Mouse (Mus musculus) embryonic facial prominence, embryonic 13.5 days (tissue): ENCODE measurements around the gene Hs3st2. TPM values are rescaled to one million over a fixed set of nuclear protein-coding genes. Genes with fewer than 3 reads are reported as not detected.

Source experiments
- ATAC-seq: fragments of 200-750 bp; cut with Nextera tagmentation; 2 replicates; pipeline ENCODE4 v1.8.0; 2017; ENCODE audit warnings: low read depth; ENCODE audit not compliant: insufficient number of reproducible peaks, insufficient read depth, low FRiP score, low TSS enrichment
- H3K27ac ChIP-seq: fragments of 300-500 bp; sonication (generic); 2 replicates; pipeline ENCODE4 v1.5.1; 2015; ENCODE audit warnings: moderate library complexity, mild to moderate bottlenecking, inconsistent platforms
- H3K27me3 ChIP-seq: fragments of 300-500 bp; sonication (generic); 2 replicates; pipeline ENCODE4 v1.6.1; 2015; ENCODE audit warnings: mild to moderate bottlenecking, inconsistent platforms
- H3K36me3 ChIP-seq: fragments of 300-500 bp; sonication (generic); 2 replicates; pipeline ENCODE4 v1.6.1; 2015; ENCODE audit warnings: mild to moderate bottlenecking, inconsistent platforms
- H3K4me1 ChIP-seq: fragments of 300-500 bp; sonication (generic); 2 replicates; pipeline ENCODE4 v1.6.1; 2015; ENCODE audit warnings: inconsistent platforms
- H3K4me2 ChIP-seq: fragments of 300-500 bp; sonication (generic); 2 replicates; pipeline ENCODE4 v1.6.1; 2015; ENCODE audit warnings: moderate library complexity, mild to moderate bottlenecking, inconsistent platforms
- H3K4me3 ChIP-seq: fragments of 300-500 bp; sonication (generic); 2 replicates; pipeline ENCODE4 v1.5.1; 2015; ENCODE audit warnings: mild to moderate bottlenecking, inconsistent platforms
- H3K9ac ChIP-seq: fragments of 300-500 bp; sonication (generic); 2 replicates; pipeline ENCODE4 v1.6.1; 2015; ENCODE audit warnings: mild to moderate bottlenecking, inconsistent platforms
- H3K9me3 ChIP-seq: fragments of 300-500 bp; sonication (generic); 2 replicates; pipeline ENCODE4 v1.6.1; 2016; ENCODE audit warnings: inconsistent platforms
- WGBS: fragments of 180-500 bp; shearing (Covaris S2); methylation state at CpG from one replicate; pipeline ENCODE4 v1.1.7; 2015; ENCODE audit warnings: mixed read lengths; 5-methylcytosine and 5-hydroxymethylcytosine counted together
- polyA plus RNA-seq: library from polyadenylated mRNA; unstranded; fragments of >200 nt; fragmentation: Nextera tagmentation; extraction: Ambion mirVana; gene quantifications from 2 replicates; pipeline ENCODE4 v1.2.1, GENCODE M21; 2015

Hs3st2 gene
- polyA plus RNA-seq, 1 experiment from 2014 or later: 0.44 TPM

DNA sequence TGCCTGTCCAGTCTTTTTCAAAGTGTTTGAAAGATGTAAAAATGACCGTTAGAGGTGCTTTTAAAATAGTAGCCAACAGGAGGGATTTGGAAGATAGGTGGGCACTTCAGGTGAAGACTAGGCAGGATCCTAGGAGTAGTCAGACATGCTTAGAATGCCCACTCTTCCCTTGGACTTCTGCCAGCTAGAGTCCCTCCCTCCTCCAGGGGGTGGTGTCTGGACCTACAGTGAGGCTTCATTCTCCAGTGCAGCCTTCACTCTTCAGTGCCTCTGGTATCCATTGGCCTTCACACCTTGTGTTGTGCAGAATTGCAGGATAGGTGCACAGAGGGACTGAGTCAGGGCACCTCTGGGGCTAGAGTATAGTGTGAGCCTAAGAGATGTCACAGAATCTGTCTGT, 2.2 kb downstream of the Hs3st2 start:
- ATAC-seq: no peak
- Histone ChIP-seq H3K27ac (no peak overlapping the region), H3K4me2 (no peak overlapping the region), H3K36me3 (no peaks in the 10 kb centered on the region), H3K9me3 (no peaks in the 10 kb centered on the region), H3K27me3 (peaks cover 66% of the 10 kb centered on the region), H3K4me1 (peaks cover 13% of the 10 kb centered on the region; the same call in 1 of the 2 replicates), H3K9ac (no peak overlapping the region), H3K4me3 (no peak overlapping the region)
- WGBS: 79% methylated on average over 1 of the region's 1 CpGs

DNA sequence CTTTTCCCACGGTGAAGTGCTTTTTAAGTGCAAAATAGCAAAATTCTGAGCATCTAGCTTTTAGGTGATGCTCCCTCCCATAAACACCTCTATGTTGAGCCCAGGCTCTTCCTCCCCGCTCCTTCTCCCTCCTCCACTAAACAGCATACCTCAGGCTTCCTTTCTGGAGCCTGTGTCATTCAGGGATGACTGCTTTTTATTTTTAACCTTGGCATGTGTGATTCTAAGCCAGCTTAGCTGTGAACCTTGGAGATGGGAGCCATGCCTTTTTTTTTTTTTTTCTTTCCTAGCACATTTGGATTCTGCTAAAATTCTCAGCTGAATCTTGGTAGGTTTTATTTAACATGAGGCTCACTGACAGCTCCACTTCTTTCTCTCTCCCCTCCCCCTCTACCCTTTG, 3.2 kb downstream of the Hs3st2 start:
- Histone ChIP-seq H3K4me1 (peaks cover 13% of the 10 kb centered on the region; the same call in 1 of the 2 replicates), H3K36me3 (no peaks in the 10 kb centered on the region), H3K9me3 (no peaks in the 10 kb centered on the region), H3K27ac (no peak overlapping the region), H3K9ac (no peak overlapping the region), H3K4me2 (no peak overlapping the region), H3K4me3 (no peak overlapping the region), H3K27me3 (peaks cover 66% of the 10 kb centered on the region)
- no peak for ATAC-seq
- 81% methylated on average over 2 of the region's 2 CpGs for WGBS

DNA sequence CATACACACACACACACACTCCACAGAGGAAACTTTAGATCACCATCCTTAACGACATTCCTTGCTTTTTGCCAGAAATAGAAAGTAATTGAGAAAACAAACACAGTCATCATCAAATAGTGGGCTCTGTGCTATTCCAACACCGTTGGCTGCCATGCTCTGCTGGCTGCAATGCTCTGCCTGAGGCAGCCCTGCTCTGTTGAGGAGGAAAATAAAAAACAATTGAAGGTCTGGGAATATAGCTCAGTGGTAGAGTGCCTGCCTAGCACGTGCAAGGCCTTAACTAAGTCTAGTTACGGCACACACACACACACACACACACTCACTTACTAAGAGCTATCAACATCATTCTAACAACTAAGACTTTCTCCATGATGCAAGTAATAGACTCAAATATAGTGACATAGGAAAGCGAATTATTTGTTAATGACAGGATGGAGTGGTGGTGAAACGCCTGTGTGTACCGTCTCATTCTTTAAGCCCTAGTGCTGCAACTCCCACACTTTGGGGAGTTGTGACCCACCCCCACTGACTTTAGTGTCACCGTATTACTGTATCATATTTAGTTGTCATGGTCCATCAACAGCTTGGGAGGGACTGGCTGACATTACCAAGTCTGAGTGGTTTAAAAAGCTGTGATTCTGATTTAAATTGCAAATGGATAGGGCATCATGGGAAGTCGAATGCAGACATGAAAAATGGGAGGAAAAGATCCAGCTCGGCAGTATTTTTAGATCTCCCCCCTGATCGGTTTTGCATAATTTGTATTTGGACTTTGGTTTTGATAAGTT, 19.3 kb downstream of the Hs3st2 start:
- H3K9ac ChIP-seq: no peak overlapping the region
- H3K27ac ChIP-seq: no peak overlapping the region
- no peaks in the 10 kb centered on the region for H3K9me3 ChIP-seq
- H3K4me2 ChIP-seq: no peak overlapping the region
- no peaks in the 10 kb centered on the region for H3K4me1 ChIP-seq
- 77% methylated on average over 11 of the region's 11 CpGs for WGBS
- no peak overlapping the region for H3K4me3 ChIP-seq
- no peaks in the 10 kb centered on the region for H3K27me3 ChIP-seq
- ATAC-seq: no peak
- no peaks in the 10 kb centered on the region for H3K36me3 ChIP-seq

DNA sequence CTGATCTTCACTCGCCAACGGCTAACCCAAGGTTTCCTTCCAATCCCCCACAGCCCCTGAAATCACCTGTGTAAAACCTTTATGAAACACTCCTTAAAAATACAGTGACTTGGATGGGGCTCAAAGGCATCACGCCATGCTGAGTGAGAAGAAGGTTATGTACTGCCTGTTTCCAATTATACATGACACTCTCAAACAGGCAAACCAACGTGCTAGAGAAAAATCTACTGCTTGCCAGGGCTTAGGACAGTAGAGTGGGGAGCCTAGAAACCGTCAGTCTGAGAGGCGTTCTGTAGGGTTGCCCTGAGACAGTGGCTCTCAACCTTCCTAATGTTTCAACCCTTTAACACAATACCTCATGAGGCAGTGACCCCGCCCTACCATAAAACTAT, 19.8 kb downstream of the Hs3st2 start:
- 76% methylated on average over 7 of the region's 7 CpGs for WGBS
- no peaks in the 10 kb centered on the region for H3K4me1 ChIP-seq
- ATAC-seq: no peak
- H3K27ac ChIP-seq: no peak overlapping the region
- H3K9ac ChIP-seq: no peak overlapping the region
- H3K27me3 ChIP-seq: no peaks in the 10 kb centered on the region
- H3K4me3 ChIP-seq: no peak overlapping the region
- no peaks in the 10 kb centered on the region for H3K9me3 ChIP-seq
- H3K36me3 ChIP-seq: no peaks in the 10 kb centered on the region
- no peak overlapping the region for H3K4me2 ChIP-seq

DNA sequence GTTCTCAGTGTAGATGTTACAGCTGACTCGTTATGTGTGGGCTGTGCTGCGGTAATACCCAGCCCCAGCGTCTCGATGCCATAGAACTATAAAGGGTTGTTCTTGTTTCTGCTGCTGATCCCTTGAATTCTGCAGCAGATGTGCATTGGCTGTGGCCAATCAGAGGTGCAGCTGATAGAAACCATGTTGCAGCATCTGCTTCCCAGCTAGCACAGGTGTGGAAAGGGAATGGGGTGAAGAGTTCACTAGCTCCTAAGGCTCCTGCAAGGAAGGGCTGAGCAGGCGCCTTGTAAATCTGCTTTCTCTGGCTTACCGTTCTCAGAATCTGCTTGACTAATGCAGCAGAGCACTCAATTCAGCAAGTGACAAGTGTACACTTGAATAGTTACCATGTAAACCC, 45.2 kb downstream of the Hs3st2 start:
- Histone ChIP-seq H3K4me3 (no peak overlapping the region), H3K36me3 (no peaks in the 10 kb centered on the region), H3K27me3 (no peaks in the 10 kb centered on the region), H3K4me2 (no peak overlapping the region), H3K9me3 (no peaks in the 10 kb centered on the region), H3K27ac (no peak overlapping the region), H3K4me1 (0 out of 2 replicates have a peak, but pooled peaks cover 4% of the 10 kb centered on the region), H3K9ac (no peak overlapping the region)
- WGBS: 69% methylated on average over 6 of the region's 6 CpGs
- ATAC-seq: no peak

DNA sequence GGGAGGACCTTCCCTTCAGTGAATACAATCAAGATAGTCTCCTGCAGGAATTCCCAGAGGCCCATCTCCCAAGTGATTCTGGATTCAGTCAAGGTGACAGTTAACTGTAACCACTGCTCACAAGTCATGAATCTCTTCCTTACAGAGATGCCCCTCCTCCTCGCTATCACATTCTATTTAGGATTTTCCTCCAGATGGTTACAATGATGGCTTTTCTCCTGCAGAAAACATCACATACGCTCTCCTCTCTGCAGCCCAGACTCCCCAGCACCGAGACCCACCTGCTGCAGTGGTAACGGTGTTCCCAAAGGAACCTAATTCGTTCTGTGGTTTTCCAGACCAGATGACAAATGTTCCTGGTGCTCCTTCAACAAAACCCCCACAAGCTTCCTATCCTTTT, 49.5 kb downstream of the Hs3st2 start:
- Histone ChIP-seq H3K4me1 (0 out of 2 replicates have a peak, but pooled peaks cover 4% of the 10 kb centered on the region), H3K4me2 (no peak overlapping the region), H3K27me3 (no peaks in the 10 kb centered on the region), H3K27ac (no peak overlapping the region), H3K4me3 (no peak overlapping the region), H3K9ac (no peak overlapping the region), H3K9me3 (no peaks in the 10 kb centered on the region), H3K36me3 (no peaks in the 10 kb centered on the region)
- no peak for ATAC-seq
- WGBS: 69% methylated on average over 5 of the region's 5 CpGs

DNA sequence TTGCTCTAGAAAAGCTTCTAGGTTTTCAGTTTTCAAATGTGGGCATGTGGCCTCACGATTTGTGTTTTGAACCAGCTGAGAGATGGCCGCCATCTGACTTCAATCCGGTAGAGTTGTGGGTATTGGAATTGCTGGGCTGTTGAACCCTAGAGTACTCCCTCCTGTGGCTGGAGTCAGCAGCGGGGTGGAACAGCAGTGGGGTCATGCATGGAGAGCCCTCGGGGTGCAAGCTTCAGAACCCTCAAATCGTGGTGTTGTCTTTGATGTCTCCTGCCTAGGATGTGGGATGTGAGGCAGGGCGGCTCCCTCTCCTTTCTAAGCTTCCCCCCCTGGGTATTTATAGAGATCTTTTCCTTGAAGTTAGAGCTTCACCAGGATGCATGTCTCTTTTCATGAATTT, 52.7 kb downstream of the Hs3st2 start:
- 59% methylated on average over 7 of the region's 7 CpGs for WGBS
- Histone ChIP-seq H3K36me3 (no peaks in the 10 kb centered on the region), H3K4me2 (no peak overlapping the region), H3K9me3 (no peaks in the 10 kb centered on the region), H3K27me3 (no peaks in the 10 kb centered on the region), H3K4me1 (no peaks in the 10 kb centered on the region), H3K9ac (no peak overlapping the region), H3K27ac (no peak overlapping the region), H3K4me3 (no peak overlapping the region)
- no peak for ATAC-seq

DNA sequence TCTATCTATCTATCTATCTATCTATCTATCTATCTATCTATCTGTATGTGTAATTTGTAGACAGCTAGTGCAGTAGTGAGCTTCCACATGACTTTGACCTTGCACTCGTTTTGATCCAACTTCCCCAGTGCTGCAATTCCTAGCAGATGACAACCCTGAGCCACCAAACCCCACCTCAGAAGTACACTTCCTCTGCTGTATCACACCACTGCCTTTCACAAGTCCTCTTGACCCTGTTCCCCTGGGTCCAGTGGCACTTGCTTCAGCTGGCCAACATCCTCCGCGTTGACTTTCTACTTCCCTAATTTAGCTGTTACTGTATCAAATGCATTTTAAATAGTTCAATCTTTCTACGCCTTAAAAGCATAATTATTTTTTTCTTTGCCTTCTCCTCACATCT, 54.6 kb downstream of the Hs3st2 start:
- Histone ChIP-seq H3K27ac (no peak overlapping the region), H3K27me3 (no peaks in the 10 kb centered on the region), H3K36me3 (no peaks in the 10 kb centered on the region), H3K4me1 (peaks cover 14% of the 10 kb centered on the region), H3K9me3 (no peaks in the 10 kb centered on the region), H3K4me3 (no peak overlapping the region), H3K4me2 (no peak overlapping the region), H3K9ac (no peak overlapping the region)
- 79% methylated on average over 4 of the region's 4 CpGs for WGBS
- no peak for ATAC-seq

DNA sequence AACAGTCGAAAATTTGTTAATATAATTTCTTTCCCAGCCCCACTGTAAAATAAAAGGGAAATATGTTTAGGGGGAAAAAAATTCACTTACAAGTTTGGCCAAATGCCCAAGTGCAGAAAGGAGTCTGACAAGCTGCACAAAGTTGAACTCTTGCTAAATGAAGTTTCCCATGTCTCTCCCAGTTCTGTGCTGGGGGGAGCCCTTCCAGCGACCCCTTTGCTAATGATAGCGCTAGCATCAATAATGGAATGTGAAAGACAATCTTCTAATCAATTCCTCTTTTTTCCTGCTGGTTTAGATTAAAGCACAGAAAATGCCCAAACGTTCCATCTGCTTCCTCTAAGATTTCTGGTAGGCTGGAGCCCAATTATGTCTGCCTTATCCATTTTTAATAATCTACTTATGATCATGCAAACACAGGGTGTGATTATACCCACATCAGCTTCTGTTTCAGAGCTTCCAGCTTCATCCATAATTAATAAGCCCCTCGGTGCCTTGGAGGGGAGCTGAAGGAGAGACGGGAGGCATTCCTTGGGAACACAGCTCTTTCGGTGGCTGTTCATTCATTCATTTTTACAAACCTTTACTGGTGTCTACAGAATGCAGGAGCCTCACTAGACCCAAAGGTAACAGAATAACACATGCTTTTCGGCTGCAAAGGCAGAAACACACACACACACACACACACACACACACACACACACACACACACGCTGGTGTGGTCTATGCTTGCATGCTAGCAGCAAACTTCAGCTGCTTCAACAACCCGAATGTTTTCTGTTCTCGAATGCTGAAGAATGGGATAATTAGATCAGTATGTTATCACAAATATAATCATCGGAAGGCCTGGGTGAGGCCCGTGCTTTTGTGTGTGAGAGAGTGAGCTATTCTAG, 59.5 kb downstream of the Hs3st2 start:
- H3K9me3 ChIP-seq: no peaks in the 10 kb centered on the region
- H3K27me3 ChIP-seq: no peaks in the 10 kb centered on the region
- H3K27ac ChIP-seq: no peak overlapping the region
- H3K4me3 ChIP-seq: no peak overlapping the region
- H3K9ac ChIP-seq: no peak overlapping the region
- H3K36me3 ChIP-seq: no peaks in the 10 kb centered on the region
- peaks cover 21% of the 10 kb centered on the region for H3K4me1 ChIP-seq
- WGBS: 23% methylated on average over 13 of the region's 13 CpGs
- ATAC-seq: no peak
- H3K4me2 ChIP-seq: no peak overlapping the region; the same call in 1 of the 2 replicates

DNA sequence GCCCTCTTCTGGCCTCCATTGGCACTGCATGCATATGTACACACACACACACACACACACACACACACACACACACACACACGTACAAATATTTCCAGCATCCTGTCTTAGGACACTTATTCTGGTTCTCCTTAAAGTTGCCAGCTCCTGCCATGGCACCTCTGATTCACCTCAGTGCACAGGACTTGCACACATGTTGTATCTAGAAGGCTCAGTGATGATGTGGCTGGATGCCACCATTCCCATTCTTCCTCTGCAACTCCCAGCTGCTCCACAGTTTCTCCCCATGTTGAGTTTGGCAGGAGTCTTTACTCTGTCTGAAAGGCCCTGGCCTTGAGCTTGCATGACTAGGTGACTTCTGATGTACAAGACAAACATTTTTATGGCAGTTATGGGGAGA, 65.1 kb downstream of the Hs3st2 start:
- H3K9me3 ChIP-seq: no peaks in the 10 kb centered on the region
- H3K4me3 ChIP-seq: no peak overlapping the region
- 85% methylated on average over 1 of the region's 1 CpGs for WGBS
- H3K27me3 ChIP-seq: no peaks in the 10 kb centered on the region
- no peak for ATAC-seq
- no peak overlapping the region for H3K27ac ChIP-seq
- no peak overlapping the region for H3K4me2 ChIP-seq
- H3K36me3 ChIP-seq: no peaks in the 10 kb centered on the region
- peaks cover 4% of the 10 kb centered on the region for H3K4me1 ChIP-seq
- no peak overlapping the region for H3K9ac ChIP-seq

DNA sequence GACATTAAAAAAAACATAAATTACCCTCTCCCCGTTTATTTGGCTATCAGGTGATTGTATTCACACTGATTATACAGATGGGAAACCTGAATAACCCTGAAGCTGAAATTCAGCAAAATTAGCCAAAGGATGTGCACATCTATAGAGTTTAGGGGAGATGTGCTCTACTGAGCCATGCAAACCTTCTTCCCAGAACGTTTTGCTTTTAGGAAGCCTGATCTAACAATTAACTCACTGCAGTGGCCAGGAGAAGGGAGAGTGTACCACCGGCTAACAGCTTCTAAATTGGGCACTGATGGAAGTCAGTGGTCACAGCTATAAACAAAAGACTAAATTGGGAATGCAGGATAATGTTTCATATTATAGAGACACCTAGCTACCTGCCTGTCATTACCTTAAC, 66.4 kb downstream of the Hs3st2 start:
- Histone ChIP-seq H3K9ac (no peak overlapping the region), H3K4me3 (no peak overlapping the region), H3K4me1 (no peaks in the 10 kb centered on the region), H3K36me3 (no peaks in the 10 kb centered on the region), H3K27me3 (no peaks in the 10 kb centered on the region), H3K4me2 (no peak overlapping the region), H3K27ac (no peak overlapping the region), H3K9me3 (no peaks in the 10 kb centered on the region)
- ATAC-seq: no peak
- 52% methylated on average over 3 of the region's 3 CpGs for WGBS

DNA sequence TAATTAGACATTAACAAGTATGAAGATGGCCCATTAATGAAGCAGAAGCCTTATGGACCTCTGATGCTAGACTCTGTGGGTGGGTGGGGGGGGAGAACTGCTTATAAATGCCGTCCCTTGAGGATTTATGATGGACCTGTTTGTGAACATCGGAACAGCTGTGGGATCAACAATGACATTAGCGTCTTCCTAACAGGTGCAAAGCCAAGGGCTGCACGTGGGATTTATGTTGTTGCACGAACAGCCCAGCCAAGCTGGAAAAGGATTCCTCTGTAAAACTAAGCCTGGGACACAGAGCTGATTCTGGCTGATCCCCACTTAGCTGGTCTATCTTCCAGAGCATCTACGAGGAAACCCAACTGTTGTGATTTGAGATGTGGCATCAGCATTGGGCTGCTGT, 69.0 kb downstream of the Hs3st2 start:
- no peak overlapping the region for H3K9ac ChIP-seq
- H3K4me2 ChIP-seq: no peak overlapping the region
- H3K36me3 ChIP-seq: no peaks in the 10 kb centered on the region
- H3K27me3 ChIP-seq: no peaks in the 10 kb centered on the region
- no peak overlapping the region for H3K4me3 ChIP-seq
- H3K9me3 ChIP-seq: no peaks in the 10 kb centered on the region
- 88% methylated on average over 6 of the region's 6 CpGs for WGBS
- no peak for ATAC-seq
- H3K27ac ChIP-seq: no peak overlapping the region
- H3K4me1 ChIP-seq: no peaks in the 10 kb centered on the region
